Mouse (Mus musculus): ENCODE data around the gene Neurl1a.

- no peak for TF ChIP-seq CTCF (conservative IDR thresholded peaks at IDR 0.05; ENCODE audit: insufficient read depth, insufficient read length, low read depth, low read length)
- no peak for TF ChIP-seq POLR2A (IDR thresholded peaks at IDR 0.05; ENCODE audit: low read depth, low read length)
These were observed 49.8 kb upstream of the Neurl1a start for GRCm38 (mm10) chr19:47128835-47129234.
